Mouse (Mus musculus): ENCODE measurements around the gene Elmo2. TPM values are rescaled to one million over a fixed set of nuclear protein-coding genes. Genes with fewer than 3 reads are reported as not detected.

Elmo2 gene
- polyA plus RNA-seq, 1 experiment = 43.3 TPM

GRCm38 (mm10) chr2:165257151-165257834 lies 69.0 kb downstream of the Elmo2 start:
- TF ChIP-seq CTCF (IDR thresholded peaks at IDR 0.05; ENCODE audit: low read depth, low read length) (no peak), POLR2A (IDR thresholded peaks at IDR 0.05; ENCODE audit: insufficient read depth, low read length) (no peak), EP300 (IDR thresholded peaks at IDR 0.05; ENCODE audit: insufficient read depth, low read depth, low read length) (no peak)
- Histone ChIP-seq H3K4me3 (ENCODE audit: low read depth, low read length) (no peak overlapping the region), H3K36me3 (ENCODE audit: control insufficient read depth, insufficient read depth, low read length, poor library complexity, severe bottlenecking) (no peaks in the 10 kb centered on the region), H3K9ac (ENCODE audit: low read depth, poor library complexity, severe bottlenecking) (no peak overlapping the region), H3K9me3 (replicated peaks; ENCODE audit: control insufficient read depth, insufficient read depth, low read length, poor library complexity, severe bottlenecking) (no peaks in the 10 kb centered on the region), H3K27me3 (ENCODE audit: control insufficient read depth, insufficient read depth, low read length, poor library complexity, severe bottlenecking) (no peaks in the 10 kb centered on the region), H3K27ac (ENCODE audit: insufficient read depth, low read length) (no peak overlapping the region), H3K4me1 (ENCODE audit: control insufficient read depth, insufficient read depth, low read length) (no peaks in the 10 kb centered on the region)

DNA sequence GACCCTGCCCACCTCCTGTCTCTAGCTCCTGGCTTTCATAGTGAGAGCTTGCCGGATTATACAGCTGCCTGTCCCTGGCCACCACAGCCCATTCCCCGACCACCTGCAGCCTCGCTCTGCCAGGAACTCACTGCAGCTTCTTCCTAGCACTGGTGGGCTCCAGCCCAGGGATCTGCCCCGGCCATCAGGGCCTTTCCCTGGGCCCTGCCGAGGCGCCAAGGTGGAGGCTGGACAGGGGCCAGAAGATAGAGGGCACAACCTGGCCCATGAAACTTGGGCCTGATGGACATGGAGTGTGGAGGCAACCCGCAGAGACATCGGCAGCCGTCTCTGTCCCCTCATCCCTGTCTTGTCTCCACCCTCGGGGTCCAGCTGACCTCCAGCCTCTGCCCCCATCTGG lies 70.1 kb downstream of the Elmo2 start:
- Histone ChIP-seq H3K4me1 (ENCODE audit: control insufficient read depth, insufficient read depth, low read length) (no peaks in the 10 kb centered on the region), H3K27ac (ENCODE audit: insufficient read depth, low read length) (no peak overlapping the region), H3K9ac (ENCODE audit: low read depth, poor library complexity, severe bottlenecking) (no peak overlapping the region), H3K27me3 (ENCODE audit: control insufficient read depth, insufficient read depth, low read length, poor library complexity, severe bottlenecking) (no peaks in the 10 kb centered on the region), H3K36me3 (ENCODE audit: control insufficient read depth, insufficient read depth, low read length, poor library complexity, severe bottlenecking) (no peaks in the 10 kb centered on the region), H3K4me3 (ENCODE audit: low read depth, low read length) (no peak overlapping the region), H3K9me3 (replicated peaks; ENCODE audit: control insufficient read depth, insufficient read depth, low read length, poor library complexity, severe bottlenecking) (no peaks in the 10 kb centered on the region)
- no peak for TF ChIP-seq POLR2A (IDR thresholded peaks at IDR 0.05; ENCODE audit: insufficient read depth, low read length)
- TF ChIP-seq CTCF (IDR thresholded peaks at IDR 0.05; ENCODE audit: low read depth, low read length) = no peak
- TF ChIP-seq EP300 (IDR thresholded peaks at IDR 0.05; ENCODE audit: insufficient read depth, low read depth, low read length) = no peak

DNA sequence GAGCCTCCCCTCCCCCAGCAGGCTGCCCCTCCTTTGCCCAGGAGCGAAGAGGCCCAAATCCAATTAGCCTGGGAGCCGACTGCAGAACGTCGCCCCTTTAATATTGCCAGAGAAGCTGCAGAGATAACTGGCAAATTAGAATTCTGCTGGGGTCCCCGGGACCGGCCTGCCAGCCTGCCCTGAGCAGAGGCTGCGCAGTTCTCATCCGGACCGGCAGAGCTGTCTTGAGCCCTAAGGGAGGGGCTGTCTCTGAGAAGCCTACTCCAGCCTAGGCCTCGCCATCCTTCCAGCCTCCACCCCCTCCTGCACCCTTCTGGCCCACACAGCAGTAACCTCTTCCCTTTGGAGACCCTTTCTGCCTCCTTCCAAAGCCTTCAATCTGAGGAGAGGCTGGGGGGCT lies 72.4 kb downstream of the Elmo2 start:
- Histone ChIP-seq H3K27me3 (ENCODE audit: control insufficient read depth, insufficient read depth, low read length, poor library complexity, severe bottlenecking) (no peaks in the 10 kb centered on the region), H3K4me3 (ENCODE audit: low read depth, low read length) (no peak overlapping the region), H3K27ac (ENCODE audit: insufficient read depth, low read length) (no peak overlapping the region), H3K4me1 (ENCODE audit: control insufficient read depth, insufficient read depth, low read length) (no peaks in the 10 kb centered on the region), H3K9me3 (replicated peaks; ENCODE audit: control insufficient read depth, insufficient read depth, low read length, poor library complexity, severe bottlenecking) (no peaks in the 10 kb centered on the region), H3K9ac (ENCODE audit: low read depth, poor library complexity, severe bottlenecking) (no peak overlapping the region), H3K36me3 (ENCODE audit: control insufficient read depth, insufficient read depth, low read length, poor library complexity, severe bottlenecking) (no peaks in the 10 kb centered on the region)
- TF ChIP-seq POLR2A (IDR thresholded peaks at IDR 0.05; ENCODE audit: insufficient read depth, low read length) = no peak
- no peak for TF ChIP-seq CTCF (IDR thresholded peaks at IDR 0.05; ENCODE audit: low read depth, low read length)
- TF ChIP-seq EP300 (IDR thresholded peaks at IDR 0.05; ENCODE audit: insufficient read depth, low read depth, low read length) = no peak

DNA sequence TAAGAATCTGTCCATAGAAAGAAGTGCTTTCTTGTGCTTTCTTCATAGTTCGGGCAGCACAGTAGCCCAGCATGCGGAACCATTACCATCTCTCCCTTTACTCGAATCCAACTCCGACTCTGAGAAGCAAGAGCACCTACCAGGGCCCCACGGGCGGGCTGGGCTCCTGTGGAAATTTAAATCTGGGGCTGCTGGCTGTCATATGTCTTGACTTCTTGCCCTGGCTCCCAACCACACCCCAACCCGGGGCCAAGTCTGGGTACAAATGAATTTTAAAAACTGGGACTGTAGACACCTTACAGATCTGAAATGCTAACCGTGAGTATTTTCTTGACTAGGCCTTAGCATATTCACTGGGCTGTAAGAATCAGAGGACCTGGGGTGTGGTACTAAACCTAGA lies 73.0 kb downstream of the Elmo2 start:
- TF ChIP-seq POLR2A (IDR thresholded peaks at IDR 0.05; ENCODE audit: insufficient read depth, low read length) (no peak), CTCF (IDR thresholded peaks at IDR 0.05; ENCODE audit: low read depth, low read length) (no peak), EP300 (IDR thresholded peaks at IDR 0.05; ENCODE audit: insufficient read depth, low read depth, low read length) (no peak)
- no peak overlapping the region for H3K9ac ChIP-seq (ENCODE audit: low read depth, poor library complexity, severe bottlenecking)
- H3K4me1 ChIP-seq (ENCODE audit: control insufficient read depth, insufficient read depth, low read length) = no peaks in the 10 kb centered on the region
- H3K27ac ChIP-seq (ENCODE audit: insufficient read depth, low read length) = no peak overlapping the region
- H3K27me3 ChIP-seq (ENCODE audit: control insufficient read depth, insufficient read depth, low read length, poor library complexity, severe bottlenecking) = no peaks in the 10 kb centered on the region
- no peaks in the 10 kb centered on the region for H3K36me3 ChIP-seq (ENCODE audit: control insufficient read depth, insufficient read depth, low read length, poor library complexity, severe bottlenecking)
- no peaks in the 10 kb centered on the region for H3K9me3 ChIP-seq (replicated peaks; ENCODE audit: control insufficient read depth, insufficient read depth, low read length, poor library complexity, severe bottlenecking)
- H3K4me3 ChIP-seq (ENCODE audit: low read depth, low read length) = no peak overlapping the region

DNA sequence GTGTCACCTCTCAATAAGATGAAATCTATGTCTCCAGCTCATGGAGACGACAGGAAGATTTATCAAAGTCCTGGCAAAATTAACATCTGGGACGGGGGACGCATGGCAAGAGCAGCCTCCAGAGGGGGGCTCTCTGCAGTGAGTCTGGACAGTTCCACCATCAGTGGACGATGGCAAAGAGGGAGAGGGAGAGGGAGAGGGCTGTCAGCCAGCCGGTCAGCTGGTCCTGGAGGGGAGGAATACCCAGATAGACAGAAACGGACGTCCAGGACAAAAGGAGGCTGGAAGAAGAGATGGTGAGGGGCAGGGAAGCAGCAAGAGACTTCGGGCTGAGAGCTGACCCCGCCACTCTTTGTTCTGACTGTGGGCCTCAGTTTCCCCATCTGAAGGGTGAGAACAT lies 73.5 kb downstream of the Elmo2 start:
- Histone ChIP-seq H3K9me3 (replicated peaks; ENCODE audit: control insufficient read depth, insufficient read depth, low read length, poor library complexity, severe bottlenecking) (no peaks in the 10 kb centered on the region), H3K4me1 (ENCODE audit: control insufficient read depth, insufficient read depth, low read length) (no peaks in the 10 kb centered on the region), H3K4me3 (ENCODE audit: low read depth, low read length) (no peak overlapping the region), H3K27ac (ENCODE audit: insufficient read depth, low read length) (no peak overlapping the region), H3K36me3 (ENCODE audit: control insufficient read depth, insufficient read depth, low read length, poor library complexity, severe bottlenecking) (no peaks in the 10 kb centered on the region), H3K9ac (ENCODE audit: low read depth, poor library complexity, severe bottlenecking) (no peak overlapping the region), H3K27me3 (ENCODE audit: control insufficient read depth, insufficient read depth, low read length, poor library complexity, severe bottlenecking) (no peaks in the 10 kb centered on the region)
- TF ChIP-seq POLR2A (IDR thresholded peaks at IDR 0.05; ENCODE audit: insufficient read depth, low read length) = no peak
- no peak for TF ChIP-seq EP300 (IDR thresholded peaks at IDR 0.05; ENCODE audit: insufficient read depth, low read depth, low read length)

- no peak for TF ChIP-seq POLR2A (IDR thresholded peaks at IDR 0.05; ENCODE audit: insufficient read depth, low read length)
- Histone ChIP-seq H3K36me3 (ENCODE audit: control insufficient read depth, insufficient read depth, low read length, poor library complexity, severe bottlenecking) (no peaks in the 10 kb centered on the region), H3K27me3 (ENCODE audit: control insufficient read depth, insufficient read depth, low read length, poor library complexity, severe bottlenecking) (no peaks in the 10 kb centered on the region), H3K27ac (ENCODE audit: insufficient read depth, low read length) (no peak overlapping the region), H3K4me3 (ENCODE audit: low read depth, low read length) (no peak overlapping the region), H3K9ac (ENCODE audit: low read depth, poor library complexity, severe bottlenecking) (no peak overlapping the region), H3K9me3 (replicated peaks; ENCODE audit: control insufficient read depth, insufficient read depth, low read length, poor library complexity, severe bottlenecking) (no peaks in the 10 kb centered on the region), H3K4me1 (ENCODE audit: control insufficient read depth, insufficient read depth, low read length) (no peaks in the 10 kb centered on the region)
Measured at GRCm38 (mm10) chr2:165252381-165252780, 73.9 kb downstream of the Elmo2 start.

Measured in ES-Bruce4 (cell line).